Mouse (Mus musculus) heart, postnatal 0 days (tissue): ENCODE results near the gene Tex44. TPM values are rescaled to one million over a fixed set of nuclear protein-coding genes. Genes with fewer than 3 reads are reported as not detected.

Experiments used
- ATAC-seq: fragments of 200-750 bp; cut with Nextera tagmentation; 2 replicates; pipeline ENCODE4 v1.8.0; 2017; ENCODE audit warnings: low read depth, moderate number of reproducible peaks, moderate library complexity; ENCODE audit not compliant: insufficient read depth
- DNase-seq: peaks from one replicate; pipeline ENCODE4 v3.0.0-alpha.2; 2016; ENCODE audit warnings: low spot score
- H3K27ac ChIP-seq: fragments of 300-500 bp; sonication (generic); 2 replicates; pipeline ENCODE4 v1.5.1; 2014; ENCODE audit warnings: low read depth, mild to moderate bottlenecking
- H3K27me3 ChIP-seq: fragments of 300-500 bp; sonication (generic); 2 replicates; pipeline ENCODE4 v1.6.1; 2014; ENCODE audit warnings: low read length, mixed read lengths; ENCODE audit not compliant: control insufficient read depth, insufficient read depth
- H3K36me3 ChIP-seq: fragments of 300-500 bp; sonication (generic); replicated peaks from 2 replicates; pipeline ENCODE4 v1.6.1; 2014; ENCODE audit warnings: low read length, mixed read lengths; ENCODE audit not compliant: control insufficient read depth, insufficient read depth
- H3K4me1 ChIP-seq: fragments of 300-500 bp; sonication (generic); 2 replicates; pipeline ENCODE4 v1.6.1; 2014; ENCODE audit warnings: antibody characterized with exemption; ENCODE audit not compliant: control insufficient read depth, insufficient read depth
- H3K4me2 ChIP-seq: fragments of 300-500 bp; sonication (generic); 2 replicates; pipeline ENCODE4 v1.6.1; 2014; ENCODE audit warnings: low read depth, mild to moderate bottlenecking, low read length, moderate library complexity
- H3K4me3 ChIP-seq: fragments of 300-500 bp; sonication (generic); 2 replicates; pipeline ENCODE4 v1.5.1; 2014; ENCODE audit warnings: low read depth, low read length
- H3K9ac ChIP-seq: fragments of 300-500 bp; sonication (generic); replicated peaks from 2 replicates; pipeline ENCODE4 v1.6.1; 2014; ENCODE audit warnings: low read depth, low read length, mixed read lengths
- H3K9me3 ChIP-seq: fragments of 300-500 bp; sonication (generic); replicated peaks from 2 replicates; pipeline ENCODE4 v1.6.1; 2016; ENCODE audit warnings: low read length; ENCODE audit not compliant: control insufficient read depth
- CTCF ChIP-seq: IDR thresholded peaks from 2 replicates; pipeline ENCODE4 v1.5.1; 2016; ENCODE audit warnings: antibody characterized with exemption, control low read depth, low read depth
- EP300 ChIP-seq: IDR thresholded peaks from 2 replicates; pipeline ENCODE4 v1.6.1; 2016; ENCODE audit warnings: antibody characterized with exemption, low read depth
- WGBS: fragments of 180-500 bp; shearing (Covaris S2); extraction: QIAGEN DNeasy Blood & Tissue Kit; methylation state at CpG from one replicate; pipeline ENCODE4 v1.1.7; 2014; 5-methylcytosine and 5-hydroxymethylcytosine counted together
- polyA plus RNA-seq: library from polyadenylated mRNA; unstranded; fragments of >200 nt; fragmentation: Nextera tagmentation; extraction: Ambion mirVana; gene quantifications from 2 replicates; pipeline ENCODE4 v1.2.1, GENCODE M21; 2015
- total RNA-seq: library from RNA; depleted of rRNA; stranded (reverse); fragments of >200 nt; gene quantifications from 2 replicates; pipeline ENCODE4 v1.2.3, GENCODE M21; 2014; ENCODE audit warnings: low replicate concordance

Gene Tex44
- total and polyA plus RNA-seq, 2 experiments from 2014 or later, result not detected

DNA sequence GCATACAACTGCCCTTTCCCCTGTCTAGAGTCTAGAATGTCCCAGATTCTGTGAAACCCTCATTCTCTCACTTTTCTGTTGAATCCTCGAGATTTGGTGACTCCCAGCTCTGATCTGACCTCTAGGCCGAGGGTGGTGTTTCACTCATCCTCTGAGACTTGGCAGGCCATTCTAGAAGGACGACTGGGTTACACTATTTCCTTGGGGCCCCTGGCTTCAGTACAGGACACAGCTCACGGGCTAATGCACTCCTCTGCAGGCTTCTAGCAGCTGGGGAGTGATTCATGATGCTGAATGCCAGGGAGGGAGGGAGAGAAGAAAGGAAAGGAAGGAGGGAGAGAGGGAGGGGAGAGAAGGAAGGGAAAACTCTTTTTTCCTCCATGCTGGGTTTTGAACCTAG, 22.1 kb downstream of the Tex44 start:
- H3K27ac ChIP-seq, result peak overlapping the region; percentile 82
- no peak overlapping the region for H3K4me3 ChIP-seq
- H3K36me3 ChIP-seq, result no peaks in the 10 kb centered on the region
- DNase-seq, result peak; percentile 32
- peaks cover 18% of the 10 kb centered on the region for H3K4me1 ChIP-seq
- H3K4me2 ChIP-seq, result 0 out of 2 replicates have a peak overlapping the region, but pooled peaks have one; percentile 23
- WGBS, result 27% methylated on average over 4 of the region's 4 CpGs
- peak; percentile 49; the same call in 1 of the 2 replicates for ATAC-seq
- no peaks in the 10 kb centered on the region for H3K27me3 ChIP-seq
- H3K9me3 ChIP-seq, result no peaks in the 10 kb centered on the region
- TF ChIP-seq EP300 (no peak), CTCF (no peak)
- no peak overlapping the region for H3K9ac ChIP-seq

- Histone ChIP-seq H3K4me3 (no peak overlapping the region), H3K36me3 (no peaks in the 10 kb centered on the region), H3K9ac (no peak overlapping the region), H3K4me1 (peaks cover 13% of the 10 kb centered on the region), H3K27me3 (no peaks in the 10 kb centered on the region), H3K9me3 (no peaks in the 10 kb centered on the region), H3K27ac (no peak overlapping the region), H3K4me2 (no peak overlapping the region)
- TF ChIP-seq EP300 (no peak), CTCF (no peak)
- WGBS, result 49% methylated on average over 6 of the region's 6 CpGs
- DNase-seq (no peak), ATAC-seq (no peak)
These were observed 23.8 kb downstream of the Tex44 start for GRCm38 (mm10) chr1:86449966-86450365.

DNA sequence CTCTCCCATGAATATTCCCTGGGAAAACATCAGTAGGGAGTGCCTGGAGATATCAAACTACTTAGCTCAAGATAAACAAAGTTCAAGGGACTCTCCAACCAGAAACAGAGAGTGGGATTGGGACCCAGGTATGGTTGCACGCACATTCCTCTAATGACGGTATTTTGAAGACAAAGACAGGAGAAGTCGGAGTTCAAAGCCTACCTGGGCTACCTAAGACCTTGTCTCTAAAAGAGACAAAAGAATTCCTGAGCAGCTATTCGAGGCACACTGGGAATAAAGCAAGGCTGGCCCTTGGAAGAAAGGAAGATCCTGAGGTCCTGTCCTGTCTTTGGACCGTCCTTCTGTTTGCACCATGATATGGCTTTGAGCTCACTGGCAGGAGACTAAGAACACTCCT, 26.6 kb downstream of the Tex44 start:
- DNase-seq (no peak), ATAC-seq (no peak)
- Histone ChIP-seq H3K27ac (no peak overlapping the region), H3K9me3 (no peaks in the 10 kb centered on the region), H3K36me3 (no peaks in the 10 kb centered on the region), H3K4me2 (no peak overlapping the region), H3K4me1 (peaks cover 7% of the 10 kb centered on the region), H3K27me3 (no peaks in the 10 kb centered on the region), H3K4me3 (no peak overlapping the region), H3K9ac (no peak overlapping the region)
- no peak for TF ChIP-seq CTCF
- no peak for TF ChIP-seq EP300
- 70% methylated on average over 5 of the region's 5 CpGs for WGBS

GRCm38 (mm10) chr1:86456892-86457581, 30.9 kb downstream of the Tex44 start:
- H3K27ac ChIP-seq, result no peak overlapping the region
- ATAC-seq, result no peak

GRCm38 (mm10) chr1:86459371-86459770, 33.2 kb downstream of the Tex44 start:
- no peak for ATAC-seq

More at GRCm38 (mm10) chr1:86456892-86457581, 30.9 kb downstream of the Tex44 start:
- H3K9me3 ChIP-seq, result no peaks in the 10 kb centered on the region
- H3K27me3 ChIP-seq, result no peaks in the 10 kb centered on the region
- TF ChIP-seq CTCF, result no peak
- no peak for TF ChIP-seq EP300
- no peak overlapping the region for H3K4me3 ChIP-seq
- WGBS, result 68% methylated on average over 13 of the region's 13 CpGs
- H3K36me3 ChIP-seq, result no peaks in the 10 kb centered on the region
- no peaks in the 10 kb centered on the region for H3K4me1 ChIP-seq
- H3K4me2 ChIP-seq, result no peak overlapping the region
- DNase-seq, result no peak
- no peak overlapping the region for H3K9ac ChIP-seq

More at GRCm38 (mm10) chr1:86459371-86459770, 33.2 kb downstream of the Tex44 start:
- Histone ChIP-seq H3K4me3 (no peak overlapping the region), H3K27me3 (no peaks in the 10 kb centered on the region), H3K4me1 (no peaks in the 10 kb centered on the region), H3K27ac (no peak overlapping the region), H3K4me2 (no peak overlapping the region), H3K9me3 (no peaks in the 10 kb centered on the region), H3K9ac (no peak overlapping the region), H3K36me3 (no peaks in the 10 kb centered on the region)
- DNase-seq, result no peak
- 71% methylated on average over 4 of the region's 4 CpGs for WGBS
- TF ChIP-seq EP300, result no peak
- no peak for TF ChIP-seq CTCF
